Mouse (Mus musculus) ES-E14 (cell line): ENCODE results near the gene Sesn1. TPM values are rescaled to one million over a fixed set of nuclear protein-coding genes. Genes with fewer than 3 reads are reported as not detected.

ENCODE experiments used
- DNase-seq: peaks from one replicate; pipeline ENCODE4 v3.0.0-alpha.2; 2013; ENCODE audit warnings: low read depth, low spot score
- H3K27ac ChIP-seq: 2 replicates; pipeline ENCODE4 v1.5.1; 2012; ENCODE audit warnings: low read depth, mild to moderate bottlenecking, low read length, moderate library complexity, mixed read lengths; ENCODE audit not compliant: poor library complexity, insufficient read depth, severe bottlenecking
- H3K36me3 ChIP-seq: 2 replicates; pipeline ENCODE4 v1.6.1; 2012; ENCODE audit warnings: mild to moderate bottlenecking, low read length, moderate library complexity, mixed read lengths; ENCODE audit not compliant: control insufficient read depth, poor library complexity, insufficient read depth, severe bottlenecking
- H3K4me1 ChIP-seq, 2 experiments: fragments of 150-350 bp in 1 of 2; sonication (generic) in 1 of 2; 2 replicates each; pipeline ENCODE4 v1.6.1; 2012; ENCODE audit warnings: low read length in 2 of 2, mild to moderate bottlenecking in 1 of 2, mixed read lengths in 1 of 2; ENCODE audit not compliant: control insufficient read depth in 2 of 2, insufficient read depth in 2 of 2, poor library complexity in 1 of 2
- H3K4me3 ChIP-seq, 2 experiments: fragments of 150-350 bp in 1 of 2; sonication (generic) in 1 of 2; 2 replicates each; pipeline ENCODE4 v1.5.1; 2012; ENCODE audit warnings: low read length in 2 of 2, low read depth in 1 of 2, mild to moderate bottlenecking in 1 of 2, mixed read lengths in 1 of 2; ENCODE audit not compliant: insufficient read depth in 1 of 2, poor library complexity in 1 of 2, severe bottlenecking in 1 of 2
- H3K9ac ChIP-seq: 2 replicates; pipeline ENCODE4 v1.6.1; 2012; ENCODE audit warnings: low read depth, mild to moderate bottlenecking, low read length, mixed read lengths; ENCODE audit not compliant: poor library complexity, insufficient read depth, severe bottlenecking
- H3K9me3 ChIP-seq: fragments of 150-350 bp; sonication (generic); 2 replicates; pipeline ENCODE4 v1.6.1; 2012; ENCODE audit warnings: low read depth, mild to moderate bottlenecking, low read length; ENCODE audit not compliant: control insufficient read depth, insufficient read depth
- CHD2 ChIP-seq: IDR thresholded peaks from 2 replicates; pipeline ENCODE4 v1.6.1; 2014; ENCODE audit warnings: mild to moderate bottlenecking, low read depth, low read length, inconsistent platforms
- HCFC1 ChIP-seq: IDR thresholded peaks from 2 replicates; pipeline ENCODE4 v1.6.1; 2012; ENCODE audit warnings: low read length, inconsistent platforms, borderline replicate concordance; ENCODE audit not compliant: insufficient read depth
- MAFK ChIP-seq: IDR thresholded peaks from 2 replicates; pipeline ENCODE4 v1.6.1; 2014; ENCODE audit warnings: mild to moderate bottlenecking, low read depth, low read length, inconsistent platforms; ENCODE audit not compliant: insufficient read depth
- ZC3H11A ChIP-seq: IDR thresholded peaks from 2 replicates; pipeline ENCODE4 v1.6.1; 2012; ENCODE audit warnings: low read depth, mild to moderate bottlenecking, inconsistent platforms, low read length, borderline replicate concordance
- ZNF384 ChIP-seq: IDR thresholded peaks from 2 replicates; pipeline ENCODE4 v1.6.1; 2012; ENCODE audit warnings: low read depth, low read length, inconsistent platforms
- in situ Hi-C, 2 experiments: fragments of 600-800 bp; cut with MboI; formaldehyde crosslinking; loops; one replicate each; pipeline ENCODE4 v1.15.1; 2025; ENCODE audit warnings: low sequenced_read_pairs in 2 of 2, inconsistent platforms in 1 of 2; ENCODE audit not compliant: unreplicated experiment in 2 of 2
- total RNA-seq: library from RNA; depleted of rRNA; stranded (reverse); fragments of 300-350 nt; gene quantifications from 2 replicates; pipeline ENCODE4 v1.2.3, GENCODE M21; 2012

Sesn1 gene
- total RNA-seq, 1 experiment = 10.0 TPM

- H3K4me1 ChIP-seq = no peaks in the 10 kb centered on the region
- H3K9ac ChIP-seq = no peak overlapping the region
- H3K9me3 ChIP-seq = no peaks in the 10 kb centered on the region
- no peak overlapping the region for H3K27ac ChIP-seq
- no peak overlapping the region for H3K4me3 ChIP-seq
- in situ Hi-C loops = no loop called here
- H3K36me3 ChIP-seq = peaks cover 4% of the 10 kb centered on the region; the same call in 1 of the 2 replicates
- DNase-seq = no peak
- TF ChIP-seq HCFC1 (no peak), ZNF384 (no peak), ZC3H11A (no peak), MAFK (no peak), CHD2 (no peak)
These were observed 99.2 kb downstream of the Sesn1 start for GRCm38 (mm10) chr10:41908899-41909298.

DNA sequence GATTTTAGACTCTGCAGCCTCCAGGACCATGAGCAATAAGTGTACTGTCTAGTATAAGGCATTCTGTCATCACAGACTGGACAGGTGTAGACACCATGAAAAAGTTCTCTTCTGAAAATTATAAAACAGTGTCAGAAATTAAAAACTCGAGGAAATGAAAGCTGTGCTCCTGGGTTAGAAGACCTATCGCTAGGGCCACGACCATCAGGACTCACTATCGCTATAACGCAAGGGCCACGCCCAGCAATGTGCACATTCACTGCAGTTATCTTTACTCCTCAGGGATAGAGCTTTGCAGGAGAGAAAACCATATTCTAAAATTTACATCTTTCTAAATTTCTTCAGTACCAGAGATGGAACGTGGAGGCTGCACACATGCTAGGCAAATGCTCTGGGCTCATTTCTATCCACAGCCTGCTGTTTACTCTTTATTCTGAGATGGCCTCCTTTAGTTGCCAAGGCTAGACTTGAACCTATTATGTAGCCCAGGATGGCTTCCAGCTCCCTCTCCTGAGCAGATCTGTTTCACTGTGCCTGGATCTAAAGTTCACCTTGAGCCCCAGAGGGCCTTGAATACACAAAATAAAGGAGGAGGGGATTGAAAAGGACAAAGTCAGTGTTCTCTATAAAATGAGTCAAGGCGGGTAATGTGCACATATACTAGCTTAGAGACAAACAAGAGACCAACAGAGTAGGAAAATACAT lies 102.7 kb downstream of the Sesn1 start:
- H3K9me3 ChIP-seq = no peaks in the 10 kb centered on the region
- no peak overlapping the region for H3K9ac ChIP-seq
- no peak overlapping the region for H3K27ac ChIP-seq
- no peak for DNase-seq
- in situ Hi-C loops = no loop called here
- peaks cover 2% of the 10 kb centered on the region; the same call in 1 of the 2 replicates for H3K36me3 ChIP-seq
- TF ChIP-seq MAFK (no peak), ZNF384 (no peak), ZC3H11A (no peak), CHD2 (no peak), HCFC1 (no peak)
- H3K4me3 ChIP-seq = no peak overlapping the region
- no peaks in the 10 kb centered on the region for H3K4me1 ChIP-seq

DNA sequence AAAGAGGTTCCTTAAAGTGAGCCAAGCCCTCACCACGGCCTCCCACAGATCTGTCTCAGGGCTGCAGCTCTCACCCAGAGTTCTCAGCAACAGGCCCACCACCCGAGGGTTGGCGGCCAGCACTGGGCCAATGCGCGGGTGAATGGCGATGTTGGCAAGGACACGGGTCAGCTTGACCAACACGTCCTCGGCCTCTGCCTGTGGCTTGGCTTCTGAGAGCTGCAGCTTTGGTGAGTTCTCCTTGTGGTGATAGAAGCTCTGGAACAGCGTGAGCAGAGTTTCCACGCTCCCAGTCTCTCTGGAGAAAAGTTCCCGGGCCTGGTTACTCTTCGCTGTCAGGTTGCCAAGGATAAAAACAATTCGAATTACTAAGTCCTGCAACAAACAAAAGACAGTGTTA lies 117.0 kb downstream of the Sesn1 start:
- Histone ChIP-seq H3K9me3 (no peaks in the 10 kb centered on the region), H3K4me1 (0 out of 4 replicates have a peak, but pooled peaks cover 0 to 2% of the 10 kb centered on the region in 2 experiments), H3K36me3 (no peaks in the 10 kb centered on the region), H3K4me3 (no peak overlapping the region), H3K27ac (no peak overlapping the region), H3K9ac (no peak overlapping the region)
- in situ Hi-C loops = no loop called here
- TF ChIP-seq MAFK (no peak), CHD2 (no peak)
- DNase-seq = no peak

GRCm38 (mm10) chr10:41930966-41931365 lies 121.2 kb downstream of the Sesn1 start:
- H3K4me1 ChIP-seq = 0 out of 4 replicates have a peak, but pooled peaks cover 0 to 2% of the 10 kb centered on the region in 2 experiments
- no peak for DNase-seq
- no peak for TF ChIP-seq CHD2
- TF ChIP-seq HCFC1 = no peak
- TF ChIP-seq ZC3H11A = no peak
- TF ChIP-seq MAFK = no peak
- TF ChIP-seq ZNF384 = no peak
- no peaks in the 10 kb centered on the region for H3K36me3 ChIP-seq
- no peak overlapping the region for H3K9ac ChIP-seq
- no peak overlapping the region for H3K27ac ChIP-seq
- H3K9me3 ChIP-seq = no peaks in the 10 kb centered on the region
- in situ Hi-C loops = no loop called here
- no peak overlapping the region for H3K4me3 ChIP-seq

DNA sequence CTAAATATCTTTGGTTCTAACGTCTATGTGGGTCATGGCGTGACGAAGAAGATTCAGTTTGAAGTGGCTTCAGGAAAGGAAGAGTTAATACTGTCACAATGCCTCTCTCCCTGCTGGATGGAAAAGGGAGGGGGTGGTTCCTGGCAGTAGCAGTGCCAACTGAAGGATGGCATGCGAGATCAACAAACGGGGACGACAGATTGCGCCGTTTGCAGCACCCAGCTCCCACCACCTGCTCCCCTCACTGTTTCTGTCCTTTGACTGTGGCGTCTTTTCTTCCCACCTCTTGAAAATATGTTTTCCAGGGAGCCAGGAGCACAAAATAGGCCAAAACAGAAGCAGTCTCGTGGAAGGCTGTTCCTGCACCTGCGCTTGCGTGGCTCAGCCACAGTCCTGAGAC lies 122.2 kb downstream of the Sesn1 start:
- 0 out of 4 replicates have a peak, but pooled peaks cover 0 to 2% of the 10 kb centered on the region in 2 experiments for H3K4me1 ChIP-seq
- no peak overlapping the region for H3K4me3 ChIP-seq
- DNase-seq = no peak
- no peak overlapping the region for H3K27ac ChIP-seq
- TF ChIP-seq ZC3H11A (no peak), HCFC1 (no peak), ZNF384 (no peak), CHD2 (no peak), MAFK (no peak)
- no peaks in the 10 kb centered on the region for H3K36me3 ChIP-seq
- in situ Hi-C loops = no loop called here
- no peaks in the 10 kb centered on the region for H3K9me3 ChIP-seq
- no peak overlapping the region for H3K9ac ChIP-seq
